Mouse (Mus musculus): ENCODE measurements around the gene Gm3776. TPM values are rescaled to one million over a fixed set of nuclear protein-coding genes. Genes with fewer than 3 reads are reported as not detected.
"Not testable (repeated sequence)": the region's sequence is repeated elsewhere in the genome, so short reads cannot be mapped to it uniquely, and the experiment has no call there.

Gm3776 gene
- total and polyA plus RNA-seq, 3 experiments: not detected

GRCm38 (mm10) chr9:78229658-78230057 is 27.3 kb upstream of the Gm3776 start:
- DNase-seq (ENCODE audit: extremely low read depth); dilution Hi-C loops (cut with MboI; ENCODE audit: extremely low pct_ligation_motif_present, extremely low pct_unique_long_range_greater_than_20kb, low sequenced_read_pairs); H3K36me3 ChIP-seq (replicated peaks in 1 of 2; ENCODE audit: control insufficient read depth in 1 of 2, insufficient read depth in 1 of 2, low read length in 1 of 2); H3K27ac ChIP-seq (ENCODE audit: insufficient read depth, low read depth); H3K4me2 ChIP-seq (ENCODE audit: insufficient read depth, low read depth, poor library complexity, severe bottlenecking); H3K4me3 ChIP-seq (replicated peaks in 1 of 3; ENCODE audit: low read depth in 2 of 3, low read length in 2 of 3, poor library complexity in 1 of 3); H3K9ac ChIP-seq (ENCODE audit: insufficient read depth, low read depth); H3K79me2 ChIP-seq (replicated peaks; ENCODE audit: control insufficient read depth, extremely low read depth, insufficient read depth, poor library complexity, severe bottlenecking); H3K27me3 ChIP-seq (replicated peaks); in situ Hi-C loops (cut with MboI; ENCODE audit: low pct_ligation_motif_present, low pct_unique_long_range_greater_than_20kb, low sequenced_read_pairs); H3K9me3 ChIP-seq (replicated peaks; ENCODE audit: low read length): not testable (repeated sequence)
- peaks cover 0 to 17% of the 10 kb centered on the region in 2 experiments; a peak in 2 of 4 replicates for H3K4me1 ChIP-seq (ENCODE audit: control insufficient read depth in 1 of 2, insufficient read depth in 2 of 2)

GRCm38 (mm10) chr9:78230461-78230860 is 26.5 kb upstream of the Gm3776 start, which contains the start of gene Gsta1:
Gsta1 (plus strand) TSS chr9:78230656.
- dilution Hi-C loops (cut with MboI; ENCODE audit: extremely low pct_ligation_motif_present, extremely low pct_unique_long_range_greater_than_20kb, low sequenced_read_pairs): not testable (repeated sequence)

GRCm38 (mm10) chr9:78233121-78233695 is 23.7 kb upstream of the Gm3776 start:
- H3K4me1 ChIP-seq (ENCODE audit: control insufficient read depth in 1 of 2, insufficient read depth in 2 of 2): peaks cover 0 to 13% of the 10 kb centered on the region in 2 experiments; a peak in 2 of 4 replicates
- dilution Hi-C loops (cut with MboI; ENCODE audit: extremely low pct_ligation_motif_present, extremely low pct_unique_long_range_greater_than_20kb, low sequenced_read_pairs); H3K27ac ChIP-seq (ENCODE audit: insufficient read depth, low read depth); DNase-seq (ENCODE audit: extremely low read depth); H3K36me3 ChIP-seq (replicated peaks in 1 of 2; ENCODE audit: control insufficient read depth in 1 of 2, insufficient read depth in 1 of 2, low read length in 1 of 2); H3K4me3 ChIP-seq (replicated peaks in 1 of 3; ENCODE audit: low read depth in 2 of 3, low read length in 2 of 3, poor library complexity in 1 of 3); H3K9me3 ChIP-seq (replicated peaks; ENCODE audit: low read length); H3K4me2 ChIP-seq (ENCODE audit: insufficient read depth, low read depth, poor library complexity, severe bottlenecking); H3K9ac ChIP-seq (ENCODE audit: insufficient read depth, low read depth); in situ Hi-C loops (cut with MboI; ENCODE audit: low pct_ligation_motif_present, low pct_unique_long_range_greater_than_20kb, low sequenced_read_pairs); H3K79me2 ChIP-seq (replicated peaks; ENCODE audit: control insufficient read depth, extremely low read depth, insufficient read depth, poor library complexity, severe bottlenecking); H3K27me3 ChIP-seq (replicated peaks): not testable (repeated sequence)

More at GRCm38 (mm10) chr9:78230461-78230860, 26.5 kb upstream of the Gm3776 start, which contains the start of gene Gsta1:
- H3K36me3 ChIP-seq (replicated peaks in 1 of 2; ENCODE audit: control insufficient read depth in 1 of 2, insufficient read depth in 1 of 2, low read length in 1 of 2); H3K9ac ChIP-seq (ENCODE audit: insufficient read depth, low read depth); H3K27ac ChIP-seq (ENCODE audit: insufficient read depth, low read depth); H3K79me2 ChIP-seq (replicated peaks; ENCODE audit: control insufficient read depth, extremely low read depth, insufficient read depth, poor library complexity, severe bottlenecking); DNase-seq (ENCODE audit: extremely low read depth); H3K27me3 ChIP-seq (replicated peaks); H3K9me3 ChIP-seq (replicated peaks; ENCODE audit: low read length); H3K4me3 ChIP-seq (replicated peaks in 1 of 3; ENCODE audit: low read depth in 2 of 3, low read length in 2 of 3, poor library complexity in 1 of 3); in situ Hi-C loops (cut with MboI; ENCODE audit: low pct_ligation_motif_present, low pct_unique_long_range_greater_than_20kb, low sequenced_read_pairs); H3K4me2 ChIP-seq (ENCODE audit: insufficient read depth, low read depth, poor library complexity, severe bottlenecking): not testable (repeated sequence)
- H3K4me1 ChIP-seq (ENCODE audit: control insufficient read depth in 1 of 2, insufficient read depth in 2 of 2): peaks cover 0 to 17% of the 10 kb centered on the region in 2 experiments; a peak in 2 of 4 replicates

- dilution Hi-C loops (cut with MboI; ENCODE audit: extremely low pct_ligation_motif_present, extremely low pct_unique_long_range_greater_than_20kb, low sequenced_read_pairs); in situ Hi-C loops (cut with MboI; ENCODE audit: low pct_ligation_motif_present, low pct_unique_long_range_greater_than_20kb, low sequenced_read_pairs); H3K4me2 ChIP-seq (ENCODE audit: insufficient read depth, low read depth, poor library complexity, severe bottlenecking); H3K79me2 ChIP-seq (replicated peaks; ENCODE audit: control insufficient read depth, extremely low read depth, insufficient read depth, poor library complexity, severe bottlenecking); H3K9ac ChIP-seq (ENCODE audit: insufficient read depth, low read depth); H3K9me3 ChIP-seq (replicated peaks; ENCODE audit: low read length); DNase-seq (ENCODE audit: extremely low read depth); H3K36me3 ChIP-seq (replicated peaks in 1 of 2; ENCODE audit: control insufficient read depth in 1 of 2, insufficient read depth in 1 of 2, low read length in 1 of 2); H3K4me3 ChIP-seq (replicated peaks in 1 of 3; ENCODE audit: low read depth in 2 of 3, low read length in 2 of 3, poor library complexity in 1 of 3); H3K27ac ChIP-seq (ENCODE audit: insufficient read depth, low read depth); H3K4me1 ChIP-seq (ENCODE audit: control insufficient read depth in 1 of 2, insufficient read depth in 2 of 2); H3K27me3 ChIP-seq (replicated peaks): not testable (repeated sequence)
Observed at GRCm38 (mm10) chr9:78255683-78256470, 1.1 kb upstream of the Gm3776 start.
